Mouse (Mus musculus) layer of hippocampus, adult 8-10 months (tissue): ENCODE measurements around the gene Fbln1. TPM values are rescaled to one million over a fixed set of nuclear protein-coding genes. Genes with fewer than 3 reads are reported as not detected.
A peak's percentile ranks its signal among the peaks of the same experiment; 100 is the strongest.

Source experiments
- DNase-seq, 2 experiments: peaks; one replicate each; pipeline ENCODE4 v3.0.0; 2022; ENCODE audit warnings: low spot score in 2 of 2
- total RNA-seq, 4 experiments: library from RNA; stranded (reverse); gene quantifications; 2 replicates each; pipeline ENCODE4 v1.2.4; 2022

The Fbln1 gene
- total RNA-seq, 4 experiments from 2014 or later = 13.0 to 19.7 (median 16.1) TPM

- no peak for DNase-seq
Measured at GRCm38 (mm10) chr15:85233251-85233611, 27.5 kb downstream of the Fbln1 start.

DNA sequence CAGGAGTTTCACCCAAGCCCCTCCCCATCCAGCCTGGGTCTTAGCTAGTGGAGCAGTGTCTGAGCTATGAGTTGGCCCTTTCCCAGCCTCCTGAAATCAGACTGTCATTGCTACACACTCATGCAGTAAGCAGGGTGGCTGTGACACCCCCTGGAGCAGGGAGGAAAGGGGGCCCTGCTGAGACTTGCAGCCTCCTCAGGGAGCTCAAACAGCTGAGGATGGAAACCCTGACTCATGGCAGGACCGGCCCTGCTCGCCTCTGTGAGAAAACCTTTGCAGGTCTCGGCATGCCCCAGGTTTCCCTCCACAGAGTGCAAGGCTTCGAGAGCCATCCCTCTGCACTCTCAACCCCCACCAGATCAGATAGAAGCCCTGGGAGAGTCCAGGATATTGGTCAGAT, 27.9 kb downstream of the Fbln1 start:
- DNase-seq = no peak

- DNase-seq = no peak
Measured at GRCm38 (mm10) chr15:85238821-85239745, 33.3 kb downstream of the Fbln1 start.

GRCm38 (mm10) chr15:85240086-85240485, 34.3 kb downstream of the Fbln1 start:
- no peak for DNase-seq

- DNase-seq = no peak
Measured at GRCm38 (mm10) chr15:85241856-85242255, 36.1 kb downstream of the Fbln1 start.

DNA sequence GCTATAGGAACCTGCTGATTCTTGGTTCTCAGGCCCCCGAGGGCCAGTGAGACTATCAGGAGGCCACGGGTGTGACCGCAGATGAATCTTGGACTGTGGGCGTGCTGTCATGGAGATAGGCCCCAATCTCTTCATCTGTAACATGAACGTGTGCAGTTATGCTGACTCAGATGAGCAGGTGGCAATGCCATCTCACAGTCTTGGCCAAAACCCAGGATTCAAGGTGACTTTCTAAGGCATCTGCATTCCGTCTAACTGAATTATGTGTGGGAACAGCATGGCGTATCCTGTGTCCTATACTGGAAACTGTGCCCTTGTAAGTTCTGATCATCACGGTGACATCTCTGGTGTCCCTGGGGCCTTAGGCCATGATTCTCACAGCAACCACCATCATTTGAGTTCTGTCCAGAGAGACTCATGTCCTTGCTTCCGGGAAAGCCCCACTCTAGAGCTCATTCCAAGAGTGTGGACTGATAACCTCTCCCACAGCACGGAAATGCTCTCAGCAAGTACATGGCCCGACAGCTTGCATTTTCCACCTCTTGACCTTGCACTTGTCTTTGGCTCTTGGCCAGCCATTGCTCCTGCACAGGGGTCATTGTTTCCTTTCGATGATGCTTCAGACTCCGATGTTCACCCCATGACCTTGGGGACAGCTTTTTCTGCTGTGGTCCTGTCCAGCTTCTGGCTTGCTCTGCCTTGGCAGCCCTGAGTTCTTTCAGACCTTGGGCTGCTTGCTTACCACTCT, 38.8 kb downstream of the Fbln1 start:
- DNase-seq = no peak

DNA sequence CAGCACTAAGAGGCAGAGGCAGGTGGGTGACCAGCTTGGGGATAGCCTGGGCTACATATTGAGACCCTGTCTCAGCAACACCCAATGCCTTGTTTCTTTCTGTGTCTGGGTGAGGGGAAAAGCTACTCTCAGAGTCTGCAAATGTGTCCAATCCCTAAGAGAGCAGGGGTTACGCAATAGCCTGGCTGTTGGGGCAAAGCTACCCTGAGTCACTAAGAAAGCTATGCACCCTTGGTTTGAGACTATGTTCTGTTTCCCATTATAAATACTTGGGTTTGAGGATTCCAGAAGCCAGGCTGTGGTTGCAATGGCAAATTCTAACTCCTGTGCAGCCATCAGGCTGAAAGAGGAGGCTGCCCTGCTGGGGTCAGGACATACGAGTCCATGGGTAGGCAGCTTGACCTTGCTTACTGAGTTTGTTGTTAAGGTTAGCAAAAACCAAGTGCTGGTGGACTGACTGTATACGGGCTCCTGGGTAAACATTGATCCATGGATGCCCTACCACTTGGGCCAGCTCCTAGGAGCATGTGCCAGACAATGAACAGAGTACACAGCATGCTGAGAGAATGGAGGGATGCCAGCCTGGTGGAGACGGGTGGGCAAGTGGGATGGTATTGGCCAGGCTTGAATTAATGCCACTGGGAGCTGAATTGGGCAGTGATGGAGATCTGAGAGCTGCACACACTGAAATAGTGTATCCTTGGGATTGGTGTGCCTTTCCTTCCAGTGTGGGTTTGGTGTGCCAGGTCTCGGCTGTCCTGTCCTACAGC, 39.7 kb downstream of the Fbln1 start:
- no peak for DNase-seq

DNA sequence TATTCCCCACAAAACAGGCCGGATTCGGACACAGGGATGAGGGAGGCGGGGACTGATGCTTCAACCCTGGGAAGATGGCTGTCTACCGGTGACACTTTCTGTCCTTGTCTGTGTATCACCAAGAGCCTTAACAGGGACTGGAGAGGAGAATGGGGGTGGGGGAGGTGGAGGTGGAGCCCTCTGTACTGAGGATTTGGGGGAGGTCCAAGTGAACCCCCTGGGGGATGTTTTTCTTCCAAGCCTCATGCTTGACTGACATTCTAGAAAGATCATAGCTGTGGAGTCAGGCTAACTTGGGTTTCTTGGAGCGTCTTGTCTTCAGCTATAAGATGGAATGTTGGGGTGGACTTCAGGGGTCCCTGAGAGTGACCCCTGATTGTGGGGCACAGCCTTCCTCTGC, 40.3 kb downstream of the Fbln1 start:
- no peak for DNase-seq

- DNase-seq = no peak
Measured at GRCm38 (mm10) chr15:85246936-85247335, 41.2 kb downstream of the Fbln1 start.

- DNase-seq = no peak
Measured at GRCm38 (mm10) chr15:85248311-85248710, 42.6 kb downstream of the Fbln1 start.

- peak; percentile 52 to 74 for DNase-seq
Measured at GRCm38 (mm10) chr15:85249252-85249651, 43.5 kb downstream of the Fbln1 start.

- no peak for DNase-seq
Measured at GRCm38 (mm10) chr15:85250436-85250835, 44.7 kb downstream of the Fbln1 start.

GRCm38 (mm10) chr15:85252476-85252875, 46.7 kb downstream of the Fbln1 start:
- DNase-seq = no peak

DNA sequence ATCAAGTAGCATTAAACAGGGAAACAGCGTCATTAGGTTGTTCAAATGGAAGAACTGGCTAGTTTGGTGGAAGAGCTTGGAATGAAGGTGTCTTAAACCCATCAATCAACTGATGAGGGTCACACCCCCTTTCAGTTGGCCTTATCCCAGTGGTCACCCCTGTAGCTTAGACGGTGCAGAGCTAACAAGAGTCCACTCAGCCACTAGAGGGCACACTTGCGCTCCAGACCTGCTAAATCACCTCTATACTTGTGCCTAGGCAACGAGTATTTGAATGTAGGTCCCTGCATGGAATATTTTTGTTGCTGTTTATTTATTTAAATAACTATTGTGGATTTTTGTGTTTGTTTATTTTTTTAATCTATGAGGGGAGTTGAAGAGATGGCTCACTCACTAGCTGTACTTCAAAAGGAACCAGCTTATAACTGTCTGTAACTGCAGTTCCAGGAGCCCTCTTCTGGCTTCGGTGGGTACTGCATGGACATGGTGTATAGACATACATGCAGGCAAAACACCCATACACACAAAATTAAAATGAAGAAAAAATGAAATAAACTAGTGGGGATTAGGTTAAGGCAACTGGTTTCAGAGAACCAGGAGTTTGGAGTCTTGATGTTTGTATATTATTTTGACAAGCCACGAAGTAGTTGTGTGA, 52.2 kb downstream of the Fbln1 start:
- DNase-seq = no peak

- peak; percentile 38 to 45 for DNase-seq
Measured at GRCm38 (mm10) chr15:85262805-85263204, 57.1 kb downstream of the Fbln1 start.

DNA sequence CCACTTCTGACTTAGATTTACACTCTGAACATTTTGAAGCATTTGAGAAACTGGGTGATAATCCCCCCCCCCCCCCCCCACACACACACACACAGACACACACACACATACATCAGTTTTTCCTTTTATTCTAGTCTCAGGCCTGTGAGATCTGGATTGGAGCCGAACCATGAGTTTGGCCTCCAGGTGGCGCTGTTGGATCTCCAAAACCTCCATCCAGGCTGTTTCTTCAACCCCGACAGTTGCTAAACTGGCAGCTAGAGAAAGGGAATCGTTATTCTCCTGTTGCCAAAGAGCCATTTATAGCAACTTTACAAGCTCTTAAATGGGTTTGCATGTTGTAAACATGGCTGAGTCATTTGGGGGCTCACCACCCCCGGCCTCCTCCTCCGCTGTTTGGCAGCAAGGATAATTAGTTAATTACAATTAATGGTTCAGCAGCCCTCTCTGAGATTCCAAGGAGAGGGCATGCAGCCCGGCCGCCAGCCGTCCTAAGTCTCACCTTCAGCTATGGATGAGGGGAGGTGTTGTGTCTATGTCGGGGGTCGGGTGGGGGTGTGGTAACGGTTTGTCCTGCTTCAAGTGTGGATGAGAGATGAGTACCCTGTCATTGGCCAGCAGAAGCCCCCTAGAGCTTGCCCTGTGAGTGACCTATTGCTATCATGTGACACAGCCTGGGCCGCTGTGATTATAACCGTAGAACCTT, 61.1 kb downstream of the Fbln1 start:
- peak; percentile 83 to 95 for DNase-seq

DNA sequence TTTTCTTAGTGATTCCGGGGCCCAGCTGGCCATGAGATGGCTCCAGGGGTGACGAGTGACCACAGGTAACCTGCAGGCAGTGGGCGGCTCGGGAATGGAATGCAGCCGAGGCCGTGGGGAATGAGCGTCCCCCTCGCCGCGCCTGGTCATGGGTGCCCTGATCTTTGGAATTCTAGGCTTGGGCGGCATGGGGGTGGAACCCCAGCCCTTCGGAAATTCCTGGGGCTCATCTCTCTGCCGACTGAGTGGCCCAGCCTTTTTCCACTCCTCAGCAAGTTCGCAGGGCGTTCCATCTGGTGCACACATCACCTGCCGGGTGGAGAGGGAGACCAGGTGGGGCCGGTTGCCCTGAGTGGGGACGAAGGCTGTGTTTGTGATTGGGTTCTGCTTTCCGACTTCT, 62.1 kb downstream of the Fbln1 start:
- DNase-seq = no peak

- no peak for DNase-seq
Measured at GRCm38 (mm10) chr15:85272988-85273387, 67.2 kb downstream of the Fbln1 start.

- DNase-seq = no peak
Measured at GRCm38 (mm10) chr15:85277221-85277620, 71.5 kb downstream of the Fbln1 start.

DNA sequence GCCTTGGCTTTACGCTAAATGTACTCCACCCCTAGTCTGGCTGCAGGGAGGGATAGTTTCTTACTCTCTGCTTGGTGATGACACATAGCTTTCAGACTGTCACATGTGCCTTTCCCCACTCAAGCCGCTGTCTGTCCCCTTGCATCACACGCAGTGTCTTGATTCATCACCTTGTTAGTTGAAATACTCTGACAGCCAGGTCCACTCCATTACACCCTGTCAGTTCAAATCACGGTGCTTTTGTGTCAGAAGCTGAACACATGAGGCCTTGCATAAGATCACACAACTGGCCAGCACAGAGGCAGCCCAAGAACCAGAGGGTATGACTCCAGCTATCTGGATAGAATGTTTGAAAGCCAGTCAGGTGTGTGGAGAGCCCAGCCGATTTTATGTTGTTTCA, 73.2 kb downstream of the Fbln1 start:
- DNase-seq = no peak

DNA sequence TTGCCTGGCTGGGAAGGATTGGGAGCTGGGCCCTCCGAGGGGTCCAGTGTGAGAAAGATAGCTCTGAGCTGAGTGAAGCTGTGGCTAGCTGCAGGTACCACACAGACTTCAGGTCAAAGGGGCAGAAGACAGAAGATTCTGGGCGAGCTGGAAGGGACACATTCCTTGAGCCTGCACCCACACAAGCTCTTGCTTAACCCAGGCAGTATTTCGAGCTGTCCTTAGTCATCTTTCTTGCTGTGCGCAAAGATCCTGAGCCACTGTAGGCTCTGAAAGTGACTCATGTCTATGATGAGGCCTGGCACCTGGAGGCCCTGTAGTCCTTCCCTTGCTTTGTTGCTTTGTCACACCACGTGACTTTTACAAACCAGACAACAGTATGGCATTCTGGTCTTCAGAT, 76.3 kb downstream of the Fbln1 start:
- DNase-seq = no peak
